Mouse (Mus musculus) kidney, postnatal 0 days (tissue): ENCODE results near the gene Samd7. TPM values are rescaled to one million over a fixed set of nuclear protein-coding genes. Genes with fewer than 3 reads are reported as not detected.

Experiments
- ATAC-seq: fragments of 200-750 bp; cut with Nextera tagmentation; replicated peaks from 2 replicates; pipeline ENCODE4 v1.8.0; 2017; ENCODE audit warnings: low read depth, moderate number of reproducible peaks, moderate TSS enrichment, moderate library complexity; ENCODE audit not compliant: low FRiP score
- DNase-seq: peaks from one replicate; pipeline ENCODE4 v3.0.0-alpha.2; 2016; ENCODE audit warnings: low spot score
- H3K27ac ChIP-seq: fragments of 300-500 bp; sonication (generic); 2 replicates; pipeline ENCODE4 v1.5.1; 2014; ENCODE audit warnings: mild to moderate bottlenecking
- H3K27me3 ChIP-seq: fragments of 300-500 bp; sonication (generic); 2 replicates; pipeline ENCODE4 v1.6.1; 2014; ENCODE audit warnings: low read length, mixed read lengths; ENCODE audit not compliant: insufficient read depth
- H3K36me3 ChIP-seq: fragments of 300-500 bp; sonication (generic); 2 replicates; pipeline ENCODE4 v1.6.1; 2014; ENCODE audit warnings: low read length, mixed read lengths; ENCODE audit not compliant: insufficient read depth
- H3K4me1 ChIP-seq: fragments of 300-500 bp; sonication (generic); replicated peaks from 2 replicates; pipeline ENCODE4 v1.6.1; 2014; ENCODE audit warnings: antibody characterized with exemption, low read length, mixed read lengths; ENCODE audit not compliant: insufficient read depth
- H3K4me2 ChIP-seq: fragments of 300-500 bp; sonication (generic); 2 replicates; pipeline ENCODE4 v1.6.1; 2014; ENCODE audit warnings: mild to moderate bottlenecking, low read length, moderate library complexity, mixed read lengths
- H3K4me3 ChIP-seq: fragments of 300-500 bp; sonication (generic); replicated peaks from 2 replicates; pipeline ENCODE4 v1.5.1; 2014; ENCODE audit warnings: low read depth, low read length
- H3K9ac ChIP-seq: fragments of 300-500 bp; sonication (generic); 2 replicates; pipeline ENCODE4 v1.6.1; 2014; ENCODE audit warnings: low read depth, low read length
- H3K9me3 ChIP-seq: fragments of 300-500 bp; sonication (generic); replicated peaks from 2 replicates; pipeline ENCODE4 v1.6.1; 2016; ENCODE audit warnings: low read length, inconsistent platforms, mixed read lengths
- CTCF ChIP-seq: IDR thresholded peaks from 2 replicates; pipeline ENCODE4 v1.5.1; 2016; ENCODE audit warnings: antibody characterized with exemption, low read depth, mild to moderate bottlenecking, moderate library complexity
- WGBS: fragments of 180-500 bp; shearing (Covaris S2); extraction: QIAGEN DNeasy Blood & Tissue Kit; methylation state at CpG from one replicate; pipeline ENCODE4 v1.1.7; 2014; 5-methylcytosine and 5-hydroxymethylcytosine counted together
- polyA plus RNA-seq: library from polyadenylated mRNA; unstranded; fragments of >200 nt; fragmentation: Nextera tagmentation; extraction: Ambion mirVana; gene quantifications from 2 replicates; pipeline ENCODE4 v1.2.1, GENCODE M21; 2015

The Samd7 gene
- polyA plus RNA-seq, 1 experiment from 2014 or later: not detected

GRCm38 (mm10) chr3:30792737-30793402, 46.8 kb downstream of the Samd7 start, which contains the start of gene Sec62:
Gene Sec62 (plus strand): TSS chr3:30792875.
- peak within 1 kb of the TSS; percentile 96 for H3K4me3 ChIP-seq
- peak; percentile 94 for DNase-seq
- no peaks in the 10 kb centered on the region for H3K4me1 ChIP-seq
- H3K9ac ChIP-seq: peak within 1 kb of the TSS; percentile 99
- no peaks in the 10 kb centered on the region for H3K9me3 ChIP-seq
- peak within 1 kb of the TSS; percentile 94 for H3K27ac ChIP-seq
- peak; percentile 16; the same call in 1 of the 2 replicates for TF ChIP-seq CTCF
- no peaks in the 10 kb centered on the region for H3K36me3 ChIP-seq
- peak within 1 kb of the TSS; percentile 67 for H3K4me2 ChIP-seq
- under 1% methylated on average over 61 of the region's 62 CpGs for WGBS
- no peaks in the 10 kb centered on the region for H3K27me3 ChIP-seq
- peak; percentile 97 for ATAC-seq

GRCm38 (mm10) chr3:30793403-30794221, 47.5 kb downstream of the Samd7 start:
- Histone ChIP-seq H3K27me3 (no peaks in the 10 kb centered on the region), H3K27ac (peak overlapping the region; percentile 94), H3K36me3 (no peaks in the 10 kb centered on the region), H3K4me1 (no peaks in the 10 kb centered on the region), H3K9ac (peak overlapping the region; percentile 99), H3K4me2 (peak overlapping the region; percentile 67), H3K9me3 (no peaks in the 10 kb centered on the region), H3K4me3 (peak overlapping the region; percentile 96)
- no peak for TF ChIP-seq CTCF
- DNase-seq: peak; percentile 65
- ATAC-seq: peak; percentile 81
- WGBS: under 1% methylated on average over 66 of the region's 75 CpGs

GRCm38 (mm10) chr3:30802171-30802570, 56.1 kb downstream of the Samd7 start:
- Histone ChIP-seq H3K4me3 (no peak overlapping the region), H3K4me2 (no peak overlapping the region), H3K4me1 (no peaks in the 10 kb centered on the region), H3K36me3 (peaks cover 9% of the 10 kb centered on the region; the same call in 1 of the 2 replicates), H3K27ac (no peak overlapping the region), H3K9ac (no peak overlapping the region), H3K9me3 (no peaks in the 10 kb centered on the region), H3K27me3 (no peaks in the 10 kb centered on the region)
- peak; percentile 19 for DNase-seq
- TF ChIP-seq CTCF: no peak
- WGBS: 72% methylated on average over 3 of the region's 3 CpGs
- no peak; the same call in 1 of the 2 replicates for ATAC-seq

- Histone ChIP-seq H3K36me3 (peaks cover 30% of the 10 kb centered on the region), H3K9ac (no peak overlapping the region), H3K4me2 (no peak overlapping the region), H3K4me3 (no peak overlapping the region), H3K27ac (no peak overlapping the region), H3K9me3 (no peaks in the 10 kb centered on the region), H3K27me3 (no peaks in the 10 kb centered on the region), H3K4me1 (no peaks in the 10 kb centered on the region)
- no peak for TF ChIP-seq CTCF
- 81% methylated on average over 3 of the region's 3 CpGs for WGBS
- ATAC-seq: no peak
- no peak for DNase-seq
Observed at GRCm38 (mm10) chr3:30812881-30813280, 66.8 kb downstream of the Samd7 start.

Other genes starting within 250 kb of the Samd7 start
- 54.7 and 58.1 TPM in 2 replicates for gene Mecom, start 198.3 kb upstream of the Samd7 start, polyA plus RNA-seq
- not detected in 2 replicates for gene Actrt3, start 146.4 kb upstream of the Samd7 start, polyA plus RNA-seq
- 28.7 and 30.8 TPM in 2 replicates for gene Mynn, start 144.2 kb upstream of the Samd7 start, polyA plus RNA-seq
- gene Lrriq4, start 101.8 kb upstream of the Samd7 start, polyA plus RNA-seq: 0.46 and 0.54 TPM in 2 replicates
- gene Lrrc34, start 98.4 kb upstream of the Samd7 start, polyA plus RNA-seq: 2.8 and 3.6 TPM in 2 replicates
- gene Lrrc31, start 46.5 kb upstream of the Samd7 start, polyA plus RNA-seq: 0.78 and 1.0 TPM in 2 replicates
- 178 and 188 TPM in 2 replicates for gene Sec62, start 46.6 kb downstream of the Samd7 start, polyA plus RNA-seq
- gene Gpr160, start 109.7 kb downstream of the Samd7 start, polyA plus RNA-seq: 23.8 and 24.2 TPM in 2 replicates
- 4.5 and 4.7 TPM in 2 replicates for gene Phc3, start 223.1 kb downstream of the Samd7 start, polyA plus RNA-seq
- gene Prkci, start 249.5 kb downstream of the Samd7 start, polyA plus RNA-seq: 29.5 and 31.6 TPM in 2 replicates